Mouse (Mus musculus) cerebellum, postnatal 25 days (tissue): ENCODE results near the gene G3bp1.

Source experiments
- DNase-seq, 2 experiments: peaks; one replicate each; pipeline ENCODE4 v3.0.0; 2021; ENCODE audit warnings: mixed read lengths in 2 of 2

The G3bp1 gene

GRCm38 (mm10) chr11:55465177-55465576, 4.3 kb upstream of the G3bp1 start:
- DNase-seq, result no peak

- DNase-seq, result peak in 1 of 2 experiments; percentile 23
Observed at GRCm38 (mm10) chr11:55468012-55468411, 1.5 kb upstream of the G3bp1 start.

GRCm38 (mm10) chr11:55468611-55469047, 856 bp upstream of the G3bp1 start:
- no peak for DNase-seq

GRCm38 (mm10) chr11:55469923-55470691, 622 bp downstream of the G3bp1 start:
- DNase-seq, result no peak

- DNase-seq, result no peak
Observed at GRCm38 (mm10) chr11:55470761-55471160, 1.3 kb downstream of the G3bp1 start.

GRCm38 (mm10) chr11:55471467-55471866, 2.0 kb downstream of the G3bp1 start:
- no peak for DNase-seq

- DNase-seq, result no peak
Observed at GRCm38 (mm10) chr11:55473219-55473618, 3.7 kb downstream of the G3bp1 start.

GRCm38 (mm10) chr11:55485443-55485842, 16.0 kb downstream of the G3bp1 start:
- no peak for DNase-seq

- DNase-seq, result no peak
Observed at GRCm38 (mm10) chr11:55496158-55496557, 26.7 kb downstream of the G3bp1 start.

GRCm38 (mm10) chr11:55497885-55498284, 28.4 kb downstream of the G3bp1 start:
- peak; percentile 29 to 60 for DNase-seq

GRCm38 (mm10) chr11:55501955-55502531, 32.6 kb downstream of the G3bp1 start:
- no peak for DNase-seq

- DNase-seq, result no peak
Observed at GRCm38 (mm10) chr11:55502886-55503285, 33.4 kb downstream of the G3bp1 start.

- DNase-seq, result no peak
Observed at GRCm38 (mm10) chr11:55505485-55505884, 36.0 kb downstream of the G3bp1 start.

- DNase-seq, result no peak
Observed at GRCm38 (mm10) chr11:55511374-55511773, 41.9 kb downstream of the G3bp1 start.

- DNase-seq, result no peak
Observed at GRCm38 (mm10) chr11:55517666-55518065, 48.2 kb downstream of the G3bp1 start.

GRCm38 (mm10) chr11:55518806-55519674, 49.6 kb downstream of the G3bp1 start:
- peak; percentile 83 to 86 for DNase-seq

- DNase-seq, result no peak
Observed at GRCm38 (mm10) chr11:55530741-55531140, 61.3 kb downstream of the G3bp1 start.

- peak; percentile 88 to 93 for DNase-seq
Observed at GRCm38 (mm10) chr11:55533378-55533777, 63.9 kb downstream of the G3bp1 start.

- DNase-seq, result no peak
Observed at GRCm38 (mm10) chr11:55534766-55535165, 65.3 kb downstream of the G3bp1 start.

GRCm38 (mm10) chr11:55542128-55542527, 72.6 kb downstream of the G3bp1 start:
- DNase-seq, result no peak

- DNase-seq, result no peak
Observed at GRCm38 (mm10) chr11:55542671-55543070, 73.2 kb downstream of the G3bp1 start.

GRCm38 (mm10) chr11:55545690-55546089, 76.2 kb downstream of the G3bp1 start:
- no peak for DNase-seq
